Mouse (Mus musculus) forebrain, embryonic 15.5 days (tissue): ENCODE measurements at regions not wholly inside any gene's neighbourhood (a gene's known extent, or its start where the extent isn't known, plus 50 kb on each side); places are given as distances from the start of the nearest gene placed in this dataset.

Experiments
- ATAC-seq: fragments of 200-750 bp; cut with Nextera tagmentation; replicated peaks from 2 replicates; pipeline ENCODE4 v1.8.0; 2017; ENCODE audit warnings: mild to moderate bottlenecking, moderate TSS enrichment, moderate library complexity
- H3K27ac ChIP-seq: fragments of 300-500 bp; sonication (generic); replicated peaks from 2 replicates; pipeline ENCODE4 v1.5.1; 2015; ENCODE audit warnings: mild to moderate bottlenecking, inconsistent platforms
- H3K27me3 ChIP-seq: fragments of 300-500 bp; sonication (generic); 2 replicates; pipeline ENCODE4 v1.6.1; 2015; ENCODE audit warnings: inconsistent platforms
- H3K36me3 ChIP-seq: fragments of 300-500 bp; sonication (generic); 2 replicates; pipeline ENCODE4 v1.6.1; 2015; ENCODE audit warnings: mild to moderate bottlenecking, inconsistent platforms
- H3K4me1 ChIP-seq: fragments of 300-500 bp; sonication (generic); 2 replicates; pipeline ENCODE4 v1.6.1; 2015; ENCODE audit warnings: inconsistent platforms
- H3K4me2 ChIP-seq: fragments of 300-500 bp; sonication (generic); replicated peaks from 2 replicates; pipeline ENCODE4 v1.6.1; 2015; ENCODE audit warnings: mild to moderate bottlenecking, inconsistent platforms
- H3K4me3 ChIP-seq: fragments of 300-500 bp; sonication (generic); 2 replicates; pipeline ENCODE4 v1.5.1; 2015; ENCODE audit warnings: mild to moderate bottlenecking, inconsistent platforms
- H3K9ac ChIP-seq: fragments of 300-500 bp; sonication (generic); replicated peaks from 2 replicates; pipeline ENCODE4 v1.6.1; 2015; ENCODE audit warnings: mild to moderate bottlenecking, inconsistent platforms
- H3K9me3 ChIP-seq: fragments of 300-500 bp; sonication (generic); 2 replicates; pipeline ENCODE4 v1.6.1; 2016; ENCODE audit warnings: inconsistent platforms
- WGBS: fragments of 180-500 bp; shearing (Covaris S2); methylation state at CpG from one replicate; pipeline ENCODE4 v1.1.7; 2015; ENCODE audit warnings: mixed read lengths; 5-methylcytosine and 5-hydroxymethylcytosine counted together

- Histone ChIP-seq H3K36me3 (no peaks in the 10 kb centered on the region), H3K4me3 (no peak overlapping the region), H3K9me3 (no peaks in the 10 kb centered on the region), H3K4me1 (peaks cover 7% of the 10 kb centered on the region), H3K27me3 (no peaks in the 10 kb centered on the region), H3K27ac (no peak overlapping the region), H3K4me2 (no peak overlapping the region), H3K9ac (no peak overlapping the region)
- WGBS: 78% methylated on average over 7 of the region's 7 CpGs
- no peak for ATAC-seq
These were observed 846.7 kb downstream of the Synb start for GRCm38 (mm10) chr14:68447240-68447923.

- H3K27me3 ChIP-seq: no peaks in the 10 kb centered on the region
- H3K4me2 ChIP-seq: no peak overlapping the region
- H3K4me3 ChIP-seq: no peak overlapping the region
- H3K9me3 ChIP-seq: no peaks in the 10 kb centered on the region
- no peaks in the 10 kb centered on the region for H3K4me1 ChIP-seq
- no peak overlapping the region for H3K27ac ChIP-seq
- WGBS: 72% methylated on average over 9 of the region's 9 CpGs
- no peak for ATAC-seq
- no peaks in the 10 kb centered on the region for H3K36me3 ChIP-seq
- H3K9ac ChIP-seq: no peak overlapping the region
These were observed 860.8 kb downstream of the Synb start for GRCm38 (mm10) chr14:68433326-68433725.

GRCm38 (mm10) chr14:68432111-68432510, 862.0 kb downstream of the Synb start:
- Histone ChIP-seq H3K4me1 (no peaks in the 10 kb centered on the region), H3K4me3 (no peak overlapping the region), H3K4me2 (no peak overlapping the region), H3K9ac (no peak overlapping the region), H3K9me3 (no peaks in the 10 kb centered on the region), H3K36me3 (no peaks in the 10 kb centered on the region), H3K27me3 (no peaks in the 10 kb centered on the region), H3K27ac (no peak overlapping the region)
- ATAC-seq: no peak
- WGBS: 66% methylated on average over 2 of the region's 2 CpGs

- H3K4me2 ChIP-seq: no peak overlapping the region
- no peak overlapping the region for H3K27ac ChIP-seq
- H3K27me3 ChIP-seq: no peaks in the 10 kb centered on the region
- H3K9me3 ChIP-seq: no peaks in the 10 kb centered on the region
- no peaks in the 10 kb centered on the region for H3K4me1 ChIP-seq
- no peak overlapping the region for H3K9ac ChIP-seq
- H3K4me3 ChIP-seq: no peak overlapping the region
- ATAC-seq: no peak
- 84% methylated on average over 1 of the region's 1 CpGs for WGBS
- H3K36me3 ChIP-seq: no peaks in the 10 kb centered on the region
These were observed 866.9 kb downstream of the Synb start for GRCm38 (mm10) chr14:68427235-68427634.

GRCm38 (mm10) chr14:68392440-68392839, 901.7 kb downstream of the Synb start:
- no peak overlapping the region for H3K9ac ChIP-seq
- H3K36me3 ChIP-seq: no peaks in the 10 kb centered on the region
- 0 out of 2 replicates have a peak, but pooled peaks cover 3% of the 10 kb centered on the region for H3K4me1 ChIP-seq
- no peak overlapping the region for H3K4me2 ChIP-seq
- H3K4me3 ChIP-seq: no peak overlapping the region
- ATAC-seq: no peak
- no peak overlapping the region for H3K27ac ChIP-seq
- no peaks in the 10 kb centered on the region for H3K9me3 ChIP-seq
- H3K27me3 ChIP-seq: no peaks in the 10 kb centered on the region
- 84% methylated on average over 1 of the region's 1 CpGs for WGBS

GRCm38 (mm10) chr14:68391875-68392274, 902.2 kb downstream of the Synb start:
- no peak overlapping the region for H3K9ac ChIP-seq
- no peak overlapping the region for H3K27ac ChIP-seq
- H3K4me1 ChIP-seq: 0 out of 2 replicates have a peak, but pooled peaks cover 3% of the 10 kb centered on the region
- no peaks in the 10 kb centered on the region for H3K27me3 ChIP-seq
- WGBS: 80% methylated on average over 3 of the region's 3 CpGs
- no peak overlapping the region for H3K4me2 ChIP-seq
- no peaks in the 10 kb centered on the region for H3K36me3 ChIP-seq
- H3K9me3 ChIP-seq: no peaks in the 10 kb centered on the region
- no peak overlapping the region for H3K4me3 ChIP-seq
- ATAC-seq: no peak

- WGBS: 50% methylated on average over 7 of the region's 7 CpGs
- no peak overlapping the region for H3K9ac ChIP-seq
- H3K9me3 ChIP-seq: no peaks in the 10 kb centered on the region
- no peaks in the 10 kb centered on the region for H3K36me3 ChIP-seq
- H3K4me2 ChIP-seq: no peak overlapping the region
- ATAC-seq: peak; percentile 53; the same call in 1 of the 2 replicates
- H3K27ac ChIP-seq: peak overlapping the region; percentile 68
- no peaks in the 10 kb centered on the region for H3K27me3 ChIP-seq
- no peak overlapping the region for H3K4me3 ChIP-seq
- peaks cover 12% of the 10 kb centered on the region for H3K4me1 ChIP-seq
These were observed 912.4 kb downstream of the Synb start for GRCm38 (mm10) chr14:68381741-68382140.

GRCm38 (mm10) chr14:68367696-68368095, 926.4 kb downstream of the Synb start:
- no peak overlapping the region for H3K27ac ChIP-seq
- WGBS: 61% methylated on average over 5 of the region's 5 CpGs
- no peaks in the 10 kb centered on the region for H3K9me3 ChIP-seq
- no peak overlapping the region for H3K4me2 ChIP-seq
- H3K36me3 ChIP-seq: no peaks in the 10 kb centered on the region
- H3K9ac ChIP-seq: no peak overlapping the region
- H3K4me1 ChIP-seq: no peaks in the 10 kb centered on the region; the same call in 1 of the 2 replicates
- ATAC-seq: no peak
- no peaks in the 10 kb centered on the region for H3K27me3 ChIP-seq
- no peak overlapping the region for H3K4me3 ChIP-seq

GRCm38 (mm10) chr14:68363892-68364291, 930.2 kb downstream of the Synb start:
- Histone ChIP-seq H3K27me3 (no peaks in the 10 kb centered on the region), H3K9me3 (no peaks in the 10 kb centered on the region), H3K4me1 (peaks cover 13% of the 10 kb centered on the region), H3K4me3 (no peak overlapping the region), H3K36me3 (no peaks in the 10 kb centered on the region), H3K27ac (no peak overlapping the region), H3K9ac (no peak overlapping the region), H3K4me2 (no peak overlapping the region)
- WGBS: 84% methylated on average over 2 of the region's 2 CpGs
- no peak for ATAC-seq

GRCm38 (mm10) chr14:68361998-68362397, 932.1 kb downstream of the Synb start:
- no peak overlapping the region for H3K4me3 ChIP-seq
- H3K4me2 ChIP-seq: no peak overlapping the region
- H3K9me3 ChIP-seq: no peaks in the 10 kb centered on the region
- H3K4me1 ChIP-seq: peaks cover 13% of the 10 kb centered on the region
- H3K27ac ChIP-seq: peak overlapping the region; percentile 62
- ATAC-seq: peak; percentile 46; the same call in 1 of the 2 replicates
- no peaks in the 10 kb centered on the region for H3K27me3 ChIP-seq
- WGBS: 32% methylated on average over 7 of the region's 7 CpGs
- no peaks in the 10 kb centered on the region for H3K36me3 ChIP-seq
- no peak overlapping the region for H3K9ac ChIP-seq

- no peak overlapping the region for H3K4me2 ChIP-seq
- no peaks in the 10 kb centered on the region for H3K27me3 ChIP-seq
- WGBS: 20% methylated on average over 6 of the region's 6 CpGs
- no peak overlapping the region for H3K9ac ChIP-seq
- H3K27ac ChIP-seq: peak overlapping the region; percentile 62
- no peak overlapping the region for H3K4me3 ChIP-seq
- no peaks in the 10 kb centered on the region for H3K36me3 ChIP-seq
- peaks cover 16% of the 10 kb centered on the region for H3K4me1 ChIP-seq
- ATAC-seq: peak; percentile 89
- no peaks in the 10 kb centered on the region for H3K9me3 ChIP-seq
These were observed 932.6 kb downstream of the Synb start for GRCm38 (mm10) chr14:68361481-68361880.

GRCm38 (mm10) chr14:68356396-68356795, 937.7 kb downstream of the Synb start:
- Histone ChIP-seq H3K4me3 (no peak overlapping the region), H3K9me3 (no peaks in the 10 kb centered on the region), H3K36me3 (no peaks in the 10 kb centered on the region), H3K4me1 (peaks cover 25% of the 10 kb centered on the region), H3K9ac (no peak overlapping the region), H3K4me2 (no peak overlapping the region), H3K27me3 (no peaks in the 10 kb centered on the region), H3K27ac (no peak overlapping the region)
- 0 out of 2 replicates have a peak, but pooled peaks have one; percentile 9 for ATAC-seq
- whole genome bisulfite sequencing: 58% methylated on average over 7 of the region's 7 CpGs

- no peak overlapping the region for H3K9ac ChIP-seq
- H3K27me3 ChIP-seq: no peaks in the 10 kb centered on the region
- H3K4me2 ChIP-seq: no peak overlapping the region
- H3K9me3 ChIP-seq: no peaks in the 10 kb centered on the region
- H3K27ac ChIP-seq: peak overlapping the region; percentile 6; the same call in 1 of the 2 replicates
- WGBS: 17% methylated on average over 8 of the region's 8 CpGs
- H3K4me1 ChIP-seq: peaks cover 21% of the 10 kb centered on the region
- no peak overlapping the region for H3K4me3 ChIP-seq
- ATAC-seq: peak; percentile 84
- H3K36me3 ChIP-seq: no peaks in the 10 kb centered on the region
These were observed 938.6 kb downstream of the Synb start for GRCm38 (mm10) chr14:68355462-68355905.
